Comparison of ENCODE assay signal across 14 mouse cellular contexts in genomic region chr12:10112874-10113453, GRCm38 (mm10).
"Had no signal": no experiment of that assay in that cellular context is flagged by ENCODE, and none has a peak within 500 bp of the region (broad histone marks: within the 10 kb centered on the region; RNA-seq: fewer than 3 reads in every experiment).

No protein-coding gene starts in this region.

- H3K4me1 ChIP-seq: intestine, embryonic 15.5 days; limb, embryonic 12.5 days; liver, embryonic 13.5 days; megakaryocyte, embryonic 14.5 days; midbrain, embryonic 15.5 days; neural tube, embryonic 12.5 days had no signal

- H3K27ac ChIP-seq: intestine, embryonic 15.5 days; layer of hippocampus, adult 2 months; limb, embryonic 12.5 days; liver, embryonic 13.5 days; macrophage; midbrain, embryonic 15.5 days; neural tube, embryonic 12.5 days; stomach, postnatal 0 days had no signal

- H3K36me3 ChIP-seq: intestine, embryonic 15.5 days; limb, embryonic 12.5 days; liver, embryonic 13.5 days; midbrain, embryonic 15.5 days; neural tube, embryonic 12.5 days had no signal

- H3K4me3 ChIP-seq: intestine, embryonic 15.5 days; layer of hippocampus, adult 2 months; limb, embryonic 12.5 days; liver, embryonic 13.5 days; megakaryocyte, embryonic 14.5 days; midbrain, embryonic 15.5 days; neural tube, embryonic 12.5 days had no signal

- H3K4me2 ChIP-seq: intestine, embryonic 15.5 days; limb, embryonic 12.5 days; liver, embryonic 13.5 days; midbrain, embryonic 11.5 days; midbrain, embryonic 15.5 days; neural tube, embryonic 12.5 days had no signal

- H3K9me3 ChIP-seq: intestine, embryonic 15.5 days; limb, embryonic 12.5 days; liver, embryonic 13.5 days; megakaryocyte, embryonic 14.5 days; midbrain, embryonic 15.5 days; neural tube, embryonic 12.5 days had no signal

- DNase-seq: kidney, adult 18-20 months; kidney, postnatal 4 days; liver; liver, embryonic 13.5 days; thymus, postnatal 4 days had no signal

- ATAC-seq: intestine, embryonic 15.5 days; midbrain, embryonic 15.5 days had no signal

- H3K27me3 ChIP-seq: intestine, embryonic 15.5 days; limb, embryonic 12.5 days; liver, embryonic 13.5 days; megakaryocyte, embryonic 14.5 days; midbrain, embryonic 15.5 days; neural tube, embryonic 12.5 days had no signal

- H3K9ac ChIP-seq: intestine, embryonic 15.5 days; limb, embryonic 12.5 days; liver, embryonic 13.5 days; midbrain, embryonic 15.5 days; neural tube, embryonic 12.5 days had no signal
